Mouse (Mus musculus) megakaryocyte, embryonic 14.5 days (primary cell): ENCODE results near the gene Etv1.

Source experiments
- FLI1 ChIP-seq: IDR thresholded peaks from 2 replicates; pipeline ENCODE4 v1.6.1; 2012; ENCODE audit warnings: low read length, inconsistent platforms, mixed read lengths
- GATA1 ChIP-seq: IDR thresholded peaks from 3 replicates; pipeline ENCODE4 v1.6.1; 2012; ENCODE audit warnings: mixed read lengths, low read length, inconsistent platforms, borderline replicate concordance

- TF ChIP-seq GATA1 (no peak), FLI1 (no peak)
These were observed 27.9 kb downstream of the Etv1 start for GRCm38 (mm10) chr12:38807031-38807430.
